Mouse (Mus musculus) layer of hippocampus, adult 6 months (tissue): Measurements from ENCODE around the gene Mroh3. TPM values are rescaled to one million over a fixed set of nuclear protein-coding genes. Genes with fewer than 3 reads are reported as not detected.

Experiments
- long read RNA-seq, 2 experiments: library from polyadenylated mRNA; unstranded; transcript quantifications; one replicate each; pipeline ENCODE4 v2.0.0; 2019 to 2020
- polyA plus RNA-seq: library from polyadenylated mRNA; unstranded; fragments of <200 nt; fragmentation: Nextera tagmentation; gene quantifications from 2 replicates; pipeline ENCODE4 v1.2.3, GENCODE M21; 2021

Gene Mroh3
- polyA plus RNA-seq = 0.14 TPM in 1 of 2 replicates, not detected in the other
- long read RNA-seq, experiment 1 = 0 reads
- long read RNA-seq, experiment 2, partial matches to known transcripts = 0 of 1 reads
- long read RNA-seq, experiment 2, other reads (novel, unspliced or antisense) = 1 of 1 reads

GRCm38 (mm10) chr1:136212803-136213202 lies at the start of gene Mroh3:
Gene Mroh3 (minus strand): TSS chr1:136212828.

DNA sequence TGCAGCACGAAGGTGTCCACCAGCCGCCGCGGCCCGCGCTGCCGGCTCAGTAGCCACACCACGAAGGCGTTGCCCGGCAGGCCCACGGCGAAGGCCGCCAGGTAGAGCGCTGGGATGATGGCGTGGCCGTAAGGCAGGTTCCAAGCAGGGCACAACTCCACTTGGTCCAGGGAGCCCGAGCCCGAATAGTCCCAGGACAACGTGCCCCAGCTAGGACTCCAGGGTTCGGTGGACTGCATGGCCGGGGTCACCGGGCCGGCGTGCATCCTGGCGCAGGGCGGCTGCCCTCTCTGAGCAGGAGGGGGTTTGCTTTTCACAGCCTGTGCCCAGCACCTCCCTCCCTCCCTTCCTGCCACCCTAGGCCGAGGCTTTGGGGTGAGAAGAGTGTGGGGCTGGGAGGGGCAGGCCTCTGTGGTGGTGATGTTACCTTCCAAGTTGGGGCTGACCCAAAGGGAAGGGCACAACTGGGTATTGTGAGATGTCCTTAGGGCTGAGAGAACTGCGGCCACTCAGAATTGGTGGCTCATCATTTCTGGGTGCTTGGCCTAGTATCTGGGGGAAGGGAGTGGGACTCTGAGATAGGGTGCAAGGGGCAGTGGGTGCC lies 48.1 kb upstream of the Mroh3 start, which contains the start of gene Gpr25:
Gene Gpr25 (minus strand): TSS at position 239 of the 604 bp plus-strand sequence.

DNA sequence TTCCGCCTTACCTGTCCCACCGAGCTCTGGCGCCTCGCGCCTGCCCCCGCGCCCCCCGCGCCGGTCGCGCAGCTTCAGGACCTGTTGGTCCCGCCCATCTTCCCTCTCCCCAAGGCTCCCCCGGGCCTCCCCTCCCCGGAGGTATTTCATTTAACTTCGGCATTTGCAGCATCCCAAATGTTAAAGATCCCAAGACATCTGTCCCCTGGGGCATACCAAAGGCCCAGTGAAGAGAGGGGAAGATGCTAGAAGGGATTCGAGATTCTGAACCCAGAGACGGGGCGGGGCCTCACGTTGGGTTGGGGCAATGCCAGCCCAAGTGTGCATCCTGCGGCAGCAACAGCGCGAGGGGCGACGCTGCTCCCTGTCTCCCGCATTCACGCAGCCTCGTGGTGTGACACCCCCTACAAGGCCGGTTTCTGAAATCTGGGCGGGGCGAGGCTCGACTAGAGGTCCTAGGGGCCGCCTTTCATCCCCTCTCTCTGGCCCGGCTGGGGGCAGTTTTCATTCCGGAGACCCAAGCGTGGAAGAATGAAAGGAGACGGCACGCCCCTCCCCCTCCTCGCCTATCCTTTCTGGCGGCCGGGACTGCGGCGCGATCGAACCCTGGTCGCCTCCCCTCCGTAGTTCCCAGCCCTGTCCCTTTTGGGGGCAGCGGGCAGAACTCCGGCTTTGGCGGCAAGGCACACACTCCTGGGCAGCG lies 21.4 kb upstream of the Mroh3 start, which contains the start of gene Inava:
Gene Inava (minus strand): TSS at position 373 of the 703 bp plus-strand sequence.

Other genes with a start within 250 kb of the Mroh3 start
- 0.36 and 0.87 TPM in 2 replicates for gene Igfn1, start 206.5 kb downstream of the Mroh3 start, polyA plus RNA-seq
- 103 and 105 TPM in 2 replicates for gene Tmem9, start 204.7 kb downstream of the Mroh3 start, polyA plus RNA-seq
- gene Ascl5, start 162.0 kb downstream of the Mroh3 start, polyA plus RNA-seq = 0.75 TPM in 1 of 2 replicates, not detected in the other
- gene Cacna1s, start 160.1 kb downstream of the Mroh3 start, polyA plus RNA-seq = 0.46 and 0.94 TPM in 2 replicates
- 4.0 and 4.4 TPM in 2 replicates for gene Kif21b, start 81.4 kb downstream of the Mroh3 start, polyA plus RNA-seq
- 0.63 and 1.3 TPM in 2 replicates for gene Inava, start 21.4 kb upstream of the Mroh3 start, polyA plus RNA-seq
- 5.8 and 9.3 TPM in 2 replicates for gene Gpr25, start 48.0 kb upstream of the Mroh3 start, polyA plus RNA-seq
- gene Camsap2, start 133.3 kb upstream of the Mroh3 start, polyA plus RNA-seq = 11.3 and 11.6 TPM in 2 replicates
- gene Ddx59, start 202.4 kb upstream of the Mroh3 start, polyA plus RNA-seq = 7.6 and 8.0 TPM in 2 replicates